Mouse (Mus musculus) G1E (cell line): ENCODE measurements around the gene Gm11992.

Source experiments
- CTCF ChIP-seq: IDR thresholded peaks from 2 replicates; pipeline ENCODE4 v1.5.1; 2012; ENCODE audit warnings: low read depth, low read length, inconsistent platforms, mixed read lengths
- GATA1 ChIP-seq: IDR thresholded peaks from 2 replicates; pipeline ENCODE4 v1.6.1; 2012; ENCODE audit warnings: borderline replicate concordance, low read length, inconsistent platforms, mixed read lengths
- POLR2AphosphoS5 ChIP-seq: IDR thresholded peaks from 2 replicates; pipeline ENCODE4 v1.6.1; 2012; ENCODE audit warnings: low read depth, low read length, inconsistent platforms; ENCODE audit not compliant: insufficient replicate concordance

DNA sequence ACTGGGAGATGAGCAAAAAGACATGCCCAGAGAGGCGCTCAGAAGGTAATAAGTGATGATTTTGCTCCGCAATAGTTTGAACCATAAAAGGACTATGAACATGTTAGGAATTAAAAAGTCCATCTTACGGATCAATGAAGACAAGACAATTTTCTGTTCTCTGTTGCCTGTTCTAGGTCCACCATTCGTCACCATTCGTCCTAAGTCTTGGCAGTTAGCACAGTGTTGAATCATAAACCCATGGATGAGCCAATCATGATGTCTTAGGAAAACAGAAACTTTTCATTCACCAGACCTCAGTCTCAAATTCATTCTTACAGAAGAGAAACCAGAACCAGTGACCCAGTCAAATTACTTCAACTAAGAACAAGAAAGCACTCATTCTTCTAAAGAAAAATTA, 39.6 kb upstream of the Gm11992 start:
- TF ChIP-seq GATA1 (no peak), CTCF (no peak), POLR2AphosphoS5 (no peak)
